Mouse (Mus musculus) stomach, embryonic 15.5 days (tissue): ENCODE data around the gene Usp36. TPM values are rescaled to one million over a fixed set of nuclear protein-coding genes. Genes with fewer than 3 reads are reported as not detected.

Experiments
- ATAC-seq: fragments of 200-750 bp; cut with Nextera tagmentation; 2 replicates; pipeline ENCODE4 v1.8.0; 2017; ENCODE audit warnings: low read depth, moderate number of reproducible peaks, moderate TSS enrichment; ENCODE audit not compliant: insufficient read depth, low FRiP score
- H3K27ac ChIP-seq: fragments of 300-500 bp; sonication (generic); 2 replicates; pipeline ENCODE4 v1.5.1; 2015; ENCODE audit warnings: mild to moderate bottlenecking, inconsistent platforms
- H3K27me3 ChIP-seq: fragments of 300-500 bp; sonication (generic); replicated peaks from 2 replicates; pipeline ENCODE4 v1.6.1; 2015; ENCODE audit warnings: inconsistent platforms
- H3K36me3 ChIP-seq: fragments of 300-500 bp; sonication (generic); 2 replicates; pipeline ENCODE4 v1.6.1; 2015; ENCODE audit warnings: inconsistent platforms
- H3K4me1 ChIP-seq: fragments of 300-500 bp; sonication (generic); 2 replicates; pipeline ENCODE4 v1.6.1; 2015; ENCODE audit warnings: inconsistent platforms
- H3K4me2 ChIP-seq: fragments of 300-500 bp; sonication (generic); 2 replicates; pipeline ENCODE4 v1.6.1; 2015; ENCODE audit warnings: mild to moderate bottlenecking, inconsistent platforms
- H3K4me3 ChIP-seq: fragments of 300-500 bp; sonication (generic); replicated peaks from 2 replicates; pipeline ENCODE4 v1.5.1; 2015; ENCODE audit warnings: inconsistent platforms
- H3K9ac ChIP-seq: fragments of 300-500 bp; sonication (generic); 2 replicates; pipeline ENCODE4 v1.6.1; 2015; ENCODE audit warnings: inconsistent platforms
- H3K9me3 ChIP-seq: fragments of 300-500 bp; sonication (generic); 2 replicates; pipeline ENCODE4 v1.6.1; 2016; ENCODE audit warnings: inconsistent platforms
- WGBS: fragments of 180-500 bp; shearing (Covaris S2); methylation state at CpG from one replicate; pipeline ENCODE4 v1.1.7; 2015; 5-methylcytosine and 5-hydroxymethylcytosine counted together
- polyA plus RNA-seq: library from polyadenylated mRNA; unstranded; fragments of >200 nt; fragmentation: Nextera tagmentation; extraction: Ambion mirVana; gene quantifications from 2 replicates; pipeline ENCODE4 v1.2.1, GENCODE M21; 2015

Gene Usp36
- polyA plus RNA-seq, 1 experiment from 2014 or later, result 20.3 TPM

- Histone ChIP-seq H3K4me3 (no peak overlapping the region), H3K27ac (no peak overlapping the region), H3K4me2 (no peak overlapping the region), H3K27me3 (no peaks in the 10 kb centered on the region), H3K36me3 (no peaks in the 10 kb centered on the region), H3K9ac (no peak overlapping the region), H3K9me3 (no peaks in the 10 kb centered on the region), H3K4me1 (no peaks in the 10 kb centered on the region)
- no peak for ATAC-seq
- 56% methylated on average over 2 of the region's 2 CpGs for WGBS
These were observed 5.0 kb upstream of the Usp36 start for GRCm38 (mm10) chr11:118295026-118295425.

- WGBS, result 65% methylated on average over 6 of the region's 6 CpGs
- Histone ChIP-seq H3K4me3 (no peak overlapping the region), H3K36me3 (no peaks in the 10 kb centered on the region), H3K27me3 (no peaks in the 10 kb centered on the region), H3K9ac (no peak overlapping the region), H3K9me3 (no peaks in the 10 kb centered on the region), H3K4me2 (no peak overlapping the region), H3K4me1 (peaks cover 10% of the 10 kb centered on the region), H3K27ac (no peak overlapping the region)
- no peak for ATAC-seq
These were observed 2.6 kb upstream of the Usp36 start for GRCm38 (mm10) chr11:118292671-118293070.

GRCm38 (mm10) chr11:118289562-118289961, 482 bp downstream of the Usp36 start:
- peaks cover 19% of the 10 kb centered on the region for H3K36me3 ChIP-seq
- H3K4me3 ChIP-seq, result peak overlapping the region; percentile 91
- H3K9me3 ChIP-seq, result no peaks in the 10 kb centered on the region
- 0 out of 2 replicates have a peak, but pooled peaks have one; percentile 0 for ATAC-seq
- no peaks in the 10 kb centered on the region for H3K27me3 ChIP-seq
- peak overlapping the region; percentile 89 for H3K9ac ChIP-seq
- WGBS, result under 1% methylated on average over 22 of the region's 22 CpGs
- H3K4me2 ChIP-seq, result peak overlapping the region; percentile 87
- H3K4me1 ChIP-seq, result peaks cover 14% of the 10 kb centered on the region
- H3K27ac ChIP-seq, result peak overlapping the region; percentile 83

- H3K4me1 ChIP-seq, result peaks cover 14% of the 10 kb centered on the region
- under 1% methylated on average over 16 of the region's 16 CpGs for WGBS
- peak overlapping the region; percentile 89 for H3K9ac ChIP-seq
- peaks cover 23% of the 10 kb centered on the region for H3K36me3 ChIP-seq
- H3K4me2 ChIP-seq, result peak overlapping the region; percentile 87
- H3K4me3 ChIP-seq, result peak overlapping the region; percentile 91
- ATAC-seq, result no peak
- peak overlapping the region; percentile 83 for H3K27ac ChIP-seq
- H3K9me3 ChIP-seq, result no peaks in the 10 kb centered on the region
- no peaks in the 10 kb centered on the region for H3K27me3 ChIP-seq
These were observed 970 bp downstream of the Usp36 start for GRCm38 (mm10) chr11:118289037-118289511.

- 94% methylated on average over 9 of the region's 9 CpGs for whole genome bisulfite sequencing
- Histone ChIP-seq H3K36me3 (peaks cover 35% of the 10 kb centered on the region), H3K4me1 (peaks cover 14% of the 10 kb centered on the region), H3K27me3 (no peaks in the 10 kb centered on the region), H3K4me3 (no peak overlapping the region), H3K9ac (no peak overlapping the region), H3K4me2 (no peak overlapping the region), H3K9me3 (no peaks in the 10 kb centered on the region), H3K27ac (no peak overlapping the region)
- ATAC-seq, result no peak
These were observed 2.5 kb downstream of the Usp36 start for GRCm38 (mm10) chr11:118287573-118287972.

- Histone ChIP-seq H3K36me3 (peaks cover 41% of the 10 kb centered on the region), H3K27ac (peak overlapping the region; percentile 37), H3K9me3 (no peaks in the 10 kb centered on the region), H3K4me3 (no peak overlapping the region), H3K4me1 (peaks cover 14% of the 10 kb centered on the region), H3K27me3 (no peaks in the 10 kb centered on the region), H3K4me2 (no peak overlapping the region), H3K9ac (no peak overlapping the region)
- WGBS, result 75% methylated on average over 9 of the region's 9 CpGs
- no peak for ATAC-seq
These were observed 3.6 kb downstream of the Usp36 start for GRCm38 (mm10) chr11:118286434-118286833.

- Histone ChIP-seq H3K9me3 (no peaks in the 10 kb centered on the region), H3K9ac (no peak overlapping the region), H3K4me1 (peaks cover 14% of the 10 kb centered on the region), H3K27me3 (no peaks in the 10 kb centered on the region), H3K36me3 (peaks cover 43% of the 10 kb centered on the region), H3K27ac (no peak overlapping the region), H3K4me2 (no peak overlapping the region), H3K4me3 (no peak overlapping the region)
- WGBS, result 82% methylated on average over 13 of the region's 13 CpGs
- no peak for ATAC-seq
These were observed 4.3 kb downstream of the Usp36 start for GRCm38 (mm10) chr11:118285791-118286190.

- Histone ChIP-seq H3K9me3 (no peaks in the 10 kb centered on the region), H3K4me3 (no peak overlapping the region), H3K9ac (no peak overlapping the region), H3K4me2 (no peak overlapping the region), H3K36me3 (peaks cover 71% of the 10 kb centered on the region), H3K4me1 (no peaks in the 10 kb centered on the region), H3K27ac (no peak overlapping the region), H3K27me3 (no peaks in the 10 kb centered on the region)
- ATAC-seq, result no peak
- WGBS, result 89% methylated on average over 3 of the region's 3 CpGs
These were observed 9.8 kb downstream of the Usp36 start for GRCm38 (mm10) chr11:118280218-118280617.

GRCm38 (mm10) chr11:118276328-118276727, 13.7 kb downstream of the Usp36 start:
- H3K4me1 ChIP-seq, result no peaks in the 10 kb centered on the region
- 85% methylated on average over 7 of the region's 7 CpGs for WGBS
- ATAC-seq, result no peak

GRCm38 (mm10) chr11:118275092-118275491, 15.0 kb downstream of the Usp36 start:
- H3K27me3 ChIP-seq, result no peaks in the 10 kb centered on the region
- ATAC-seq, result no peak
- WGBS, result 84% methylated on average over 9 of the region's 9 CpGs
- H3K4me3 ChIP-seq, result no peak overlapping the region
- H3K9ac ChIP-seq, result no peak overlapping the region
- no peak overlapping the region for H3K4me2 ChIP-seq
- peaks cover 79% of the 10 kb centered on the region for H3K36me3 ChIP-seq
- H3K9me3 ChIP-seq, result no peaks in the 10 kb centered on the region
- no peak overlapping the region for H3K27ac ChIP-seq
- H3K4me1 ChIP-seq, result no peaks in the 10 kb centered on the region

More at GRCm38 (mm10) chr11:118276328-118276727, 13.7 kb downstream of the Usp36 start:
- no peak overlapping the region for H3K27ac ChIP-seq
- H3K9ac ChIP-seq, result no peak overlapping the region
- H3K9me3 ChIP-seq, result no peaks in the 10 kb centered on the region
- H3K36me3 ChIP-seq, result peaks cover 75% of the 10 kb centered on the region
- H3K4me3 ChIP-seq, result no peak overlapping the region
- H3K4me2 ChIP-seq, result no peak overlapping the region
- H3K27me3 ChIP-seq, result no peaks in the 10 kb centered on the region

- H3K4me1 ChIP-seq, result no peaks in the 10 kb centered on the region
- H3K27me3 ChIP-seq, result no peaks in the 10 kb centered on the region
- H3K4me3 ChIP-seq, result no peak overlapping the region
- ATAC-seq, result no peak
- H3K9me3 ChIP-seq, result no peaks in the 10 kb centered on the region
- no peak overlapping the region for H3K27ac ChIP-seq
- H3K36me3 ChIP-seq, result peaks cover 81% of the 10 kb centered on the region
- WGBS, result 91% methylated on average over 3 of the region's 3 CpGs
- H3K4me2 ChIP-seq, result no peak overlapping the region
- H3K9ac ChIP-seq, result no peak overlapping the region
These were observed 20.2 kb downstream of the Usp36 start for GRCm38 (mm10) chr11:118269827-118270226.

GRCm38 (mm10) chr11:118266666-118267046, 23.4 kb downstream of the Usp36 start:
- no peak overlapping the region for H3K4me3 ChIP-seq
- H3K27ac ChIP-seq, result no peak overlapping the region
- H3K4me1 ChIP-seq, result no peaks in the 10 kb centered on the region
- ATAC-seq, result no peak
- no peak overlapping the region for H3K9ac ChIP-seq
- H3K4me2 ChIP-seq, result no peak overlapping the region
- 90% methylated on average over 7 of the region's 7 CpGs for WGBS
- no peaks in the 10 kb centered on the region for H3K27me3 ChIP-seq
- no peaks in the 10 kb centered on the region for H3K9me3 ChIP-seq
- H3K36me3 ChIP-seq, result peaks cover 83% of the 10 kb centered on the region
